Mouse (Mus musculus) midbrain, embryonic 14.5 days (tissue): Measurements from ENCODE around the gene Fkbp8. TPM values are rescaled to one million over a fixed set of nuclear protein-coding genes. Genes with fewer than 3 reads are reported as not detected.

Experiments
- ATAC-seq: fragments of 200-750 bp; cut with Nextera tagmentation; 2 replicates; pipeline ENCODE4 v1.8.0; 2017; ENCODE audit warnings: moderate number of reproducible peaks, moderate library complexity; ENCODE audit not compliant: low FRiP score, low TSS enrichment
- DNase-seq: peaks from one replicate; pipeline ENCODE4 v3.0.0-alpha.2; 2015
- H3K27ac ChIP-seq: fragments of 300-500 bp; sonication (generic); replicated peaks from 2 replicates; pipeline ENCODE4 v1.5.1; 2014; ENCODE audit warnings: mild to moderate bottlenecking, low read depth, low read length, moderate library complexity
- H3K27me3 ChIP-seq: fragments of 300-500 bp; sonication (generic); 2 replicates; pipeline ENCODE4 v1.6.1; 2014; ENCODE audit warnings: low read length, control low read depth, mixed read lengths; ENCODE audit not compliant: control insufficient read depth, insufficient read depth
- H3K36me3 ChIP-seq: fragments of 300-500 bp; sonication (generic); 2 replicates; pipeline ENCODE4 v1.6.1; 2014; ENCODE audit warnings: low read length, control low read depth; ENCODE audit not compliant: control insufficient read depth, insufficient read depth
- H3K4me1 ChIP-seq: fragments of 300-500 bp; sonication (generic); 2 replicates; pipeline ENCODE4 v1.6.1; 2014; ENCODE audit warnings: mild to moderate bottlenecking, antibody characterized with exemption, low read length, control low read depth; ENCODE audit not compliant: control insufficient read depth, insufficient read depth
- H3K4me2 ChIP-seq: fragments of 300-500 bp; sonication (generic); 2 replicates; pipeline ENCODE4 v1.6.1; 2014; ENCODE audit warnings: mild to moderate bottlenecking, low read length, moderate library complexity
- H3K4me3 ChIP-seq: fragments of 300-500 bp; sonication (generic); replicated peaks from 2 replicates; pipeline ENCODE4 v1.5.1; 2014; ENCODE audit warnings: low read depth, low read length
- H3K9ac ChIP-seq: fragments of 300-500 bp; sonication (generic); replicated peaks from 2 replicates; pipeline ENCODE4 v1.6.1; 2014; ENCODE audit warnings: mild to moderate bottlenecking, low read length, moderate library complexity
- H3K9me3 ChIP-seq: fragments of 300-500 bp; sonication (generic); 2 replicates; pipeline ENCODE4 v1.6.1; 2016; ENCODE audit warnings: low read length, control low read depth, mixed read lengths; ENCODE audit not compliant: control insufficient read depth
- WGBS: fragments of 180-500 bp; shearing (Covaris S2); extraction: QIAGEN DNeasy Blood & Tissue Kit; methylation state at CpG from one replicate; pipeline ENCODE4 v1.1.7; 2014; 5-methylcytosine and 5-hydroxymethylcytosine counted together
- polyA plus RNA-seq: library from polyadenylated mRNA; unstranded; fragments of >200 nt; fragmentation: Nextera tagmentation; extraction: Ambion mirVana; gene quantifications from 2 replicates; pipeline ENCODE4 v1.2.1, GENCODE M21; 2014

Fkbp8 gene
- polyA plus RNA-seq, 1 experiment from 2014 or later: 328 TPM

GRCm38 (mm10) chr8:70500386-70501301 lies 26.9 kb upstream of the Fkbp8 start:
- ATAC-seq (no peak), DNase-seq (no peak)
- no peaks in the 10 kb centered on the region; the same call in 1 of the 2 replicates for H3K9me3 ChIP-seq
- peak overlapping the region; percentile 21 for H3K4me2 ChIP-seq
- H3K9ac ChIP-seq: no peak overlapping the region
- H3K27me3 ChIP-seq: peaks cover 78% of the 10 kb centered on the region
- H3K4me1 ChIP-seq: peaks cover 6% of the 10 kb centered on the region; the same call in 1 of the 2 replicates
- H3K36me3 ChIP-seq: peaks cover 5% of the 10 kb centered on the region
- WGBS: 6% methylated on average over 39 of the region's 39 CpGs
- no peak overlapping the region for H3K27ac ChIP-seq
- H3K4me3 ChIP-seq: peak overlapping the region; percentile 12; the same call in 1 of the 2 replicates

DNA sequence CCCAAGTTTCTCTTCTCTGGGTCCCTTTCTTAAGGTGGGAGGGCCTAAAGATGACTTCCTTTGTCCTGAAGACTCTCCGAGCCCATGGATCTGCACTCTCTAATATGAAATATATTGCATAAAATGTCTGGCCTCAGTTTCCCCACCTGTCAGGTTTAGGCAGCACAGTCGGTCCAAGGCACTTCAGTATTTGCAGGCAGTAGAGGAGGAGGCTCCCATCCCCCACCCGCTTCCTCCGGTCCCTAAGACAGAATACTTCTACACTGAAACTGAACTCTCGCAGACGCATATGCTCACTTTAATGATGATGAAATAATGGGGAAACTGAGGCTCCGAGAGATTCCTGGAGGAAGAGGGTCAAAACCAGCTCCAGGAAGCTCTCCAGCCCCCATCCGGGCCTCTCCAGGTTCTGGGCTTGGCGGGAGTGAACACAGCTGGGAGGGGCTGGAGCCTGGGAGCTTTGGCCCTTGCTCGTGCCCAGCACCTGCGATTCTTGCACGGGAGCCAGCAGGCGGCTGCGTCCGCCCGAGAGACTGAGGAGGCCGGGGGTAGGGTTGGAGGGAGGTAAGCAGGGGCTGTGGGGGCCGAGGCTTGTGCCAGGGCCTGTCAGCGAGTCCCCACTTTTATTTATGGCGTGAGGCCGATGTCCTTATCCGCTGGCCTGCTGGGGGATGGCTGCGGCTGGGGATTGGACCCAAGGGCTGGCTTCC lies 25.5 kb upstream of the Fkbp8 start:
- H3K4me3 ChIP-seq: no peak overlapping the region
- ATAC-seq: no peak
- H3K27ac ChIP-seq: no peak overlapping the region
- WGBS: 12% methylated on average over 23 of the region's 23 CpGs
- no peak overlapping the region for H3K9ac ChIP-seq
- peaks cover 10% of the 10 kb centered on the region; the same call in 1 of the 2 replicates for H3K4me1 ChIP-seq
- no peaks in the 10 kb centered on the region; the same call in 1 of the 2 replicates for H3K9me3 ChIP-seq
- peaks cover 7% of the 10 kb centered on the region for H3K36me3 ChIP-seq
- no peak overlapping the region for H3K4me2 ChIP-seq
- H3K27me3 ChIP-seq: peaks cover 65% of the 10 kb centered on the region
- DNase-seq: no peak

DNA sequence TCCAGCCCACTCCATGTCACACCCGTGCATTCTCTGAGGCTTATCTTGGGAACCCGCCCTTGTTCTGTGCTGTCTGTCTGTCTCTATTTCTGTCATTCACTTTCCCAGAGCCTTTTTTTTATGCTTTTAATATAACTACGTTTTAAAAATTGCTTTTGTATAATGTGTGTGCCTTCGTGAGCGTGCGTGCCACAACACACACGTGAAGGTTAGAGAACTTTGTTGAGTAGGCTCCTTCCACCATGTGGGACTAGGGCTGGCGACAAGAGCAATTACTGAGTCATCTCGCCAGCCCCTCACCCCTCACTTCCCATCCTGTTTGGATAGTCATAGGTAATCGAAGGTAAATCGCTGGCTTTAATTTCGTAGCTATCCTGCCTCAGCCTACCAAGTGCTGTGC lies 25.0 kb upstream of the Fkbp8 start:
- Histone ChIP-seq H3K9me3 (no peaks in the 10 kb centered on the region; the same call in 1 of the 2 replicates), H3K27me3 (peaks cover 59% of the 10 kb centered on the region), H3K4me2 (no peak overlapping the region), H3K9ac (no peak overlapping the region), H3K4me1 (peaks cover 10% of the 10 kb centered on the region; the same call in 1 of the 2 replicates), H3K36me3 (peaks cover 13% of the 10 kb centered on the region), H3K27ac (no peak overlapping the region), H3K4me3 (no peak overlapping the region; the same call in 1 of the 2 replicates)
- ATAC-seq (no peak), DNase-seq (no peak)
- WGBS: 40% methylated on average over 12 of the region's 12 CpGs

DNA sequence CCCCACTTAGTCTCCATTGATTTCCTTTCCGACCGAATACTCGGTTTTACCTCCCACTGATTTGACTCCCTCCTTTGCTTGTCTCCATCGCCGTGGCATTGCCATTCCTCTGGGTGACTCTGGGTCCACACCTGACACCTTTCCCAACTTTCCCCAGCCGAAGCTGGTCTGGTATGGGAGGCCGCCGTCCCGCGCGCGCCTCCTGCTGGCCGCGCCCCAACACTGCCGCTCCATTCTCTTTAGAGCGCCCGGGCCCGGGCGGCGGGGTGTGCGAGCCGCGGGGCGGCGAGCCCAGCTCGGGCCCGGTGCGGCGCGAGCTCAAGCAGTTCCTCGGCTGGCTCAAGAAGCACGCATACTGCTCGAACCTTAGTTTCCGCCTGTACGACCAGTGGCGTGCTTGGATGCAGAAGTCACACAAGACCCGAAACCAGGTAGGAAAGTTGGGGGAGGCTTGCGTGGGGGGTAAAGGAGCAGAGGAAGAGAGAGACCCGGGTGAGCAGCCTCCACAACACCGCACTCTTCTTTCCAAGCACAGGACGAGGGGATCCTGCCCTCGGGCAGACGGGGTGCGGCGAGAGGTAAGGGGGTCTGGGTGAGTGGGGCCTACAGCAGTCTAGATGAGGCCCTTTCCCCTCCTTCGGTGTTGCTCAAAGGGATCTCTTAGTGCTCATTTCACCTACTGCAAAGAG lies 24.3 kb upstream of the Fkbp8 start:
- 0 out of 2 replicates have a peak overlapping the region, but pooled peaks have one; percentile 21 for H3K9ac ChIP-seq
- peaks cover 58% of the 10 kb centered on the region for H3K27me3 ChIP-seq
- WGBS: 11% methylated on average over 46 of the region's 46 CpGs
- H3K4me3 ChIP-seq: no peak overlapping the region
- DNase-seq (peak; percentile 79), ATAC-seq (no peak)
- H3K4me1 ChIP-seq: peaks cover 10% of the 10 kb centered on the region; the same call in 1 of the 2 replicates
- no peak overlapping the region for H3K27ac ChIP-seq
- H3K4me2 ChIP-seq: no peak overlapping the region
- peaks cover 19% of the 10 kb centered on the region for H3K36me3 ChIP-seq
- H3K9me3 ChIP-seq: no peaks in the 10 kb centered on the region; the same call in 1 of the 2 replicates

DNA sequence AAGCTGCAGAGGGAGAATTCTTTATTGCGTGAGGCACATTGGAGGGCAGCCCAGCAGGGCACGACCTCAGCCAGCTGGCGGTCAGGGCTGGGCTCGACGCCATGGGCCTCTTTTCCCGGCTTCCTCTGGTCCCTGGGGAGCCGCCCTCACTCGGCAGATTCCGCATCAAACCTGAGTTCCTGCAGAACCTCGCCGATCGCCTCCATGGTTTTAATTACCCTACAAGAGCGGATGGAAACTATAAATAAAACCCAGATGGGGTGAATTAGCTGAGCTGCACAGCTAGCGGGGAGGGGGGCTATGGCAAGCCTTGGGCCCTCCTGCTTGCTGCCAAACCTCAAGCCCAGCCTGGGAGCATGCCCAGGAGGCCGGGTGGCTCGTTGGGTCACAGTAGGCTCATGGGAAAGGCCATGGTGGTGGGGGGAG lies 23.2 kb upstream of the Fkbp8 start:
- ATAC-seq: no peak
- H3K4me1 ChIP-seq: peaks cover 17% of the 10 kb centered on the region
- no peak overlapping the region for H3K27ac ChIP-seq
- no peak overlapping the region for H3K9ac ChIP-seq
- H3K4me3 ChIP-seq: no peak overlapping the region
- H3K4me2 ChIP-seq: no peak overlapping the region
- 66% methylated on average over 16 of the region's 16 CpGs for WGBS
- peaks cover 49% of the 10 kb centered on the region for H3K27me3 ChIP-seq
- no peak for DNase-seq
- no peaks in the 10 kb centered on the region; the same call in 1 of the 2 replicates for H3K9me3 ChIP-seq
- H3K36me3 ChIP-seq: peaks cover 26% of the 10 kb centered on the region

DNA sequence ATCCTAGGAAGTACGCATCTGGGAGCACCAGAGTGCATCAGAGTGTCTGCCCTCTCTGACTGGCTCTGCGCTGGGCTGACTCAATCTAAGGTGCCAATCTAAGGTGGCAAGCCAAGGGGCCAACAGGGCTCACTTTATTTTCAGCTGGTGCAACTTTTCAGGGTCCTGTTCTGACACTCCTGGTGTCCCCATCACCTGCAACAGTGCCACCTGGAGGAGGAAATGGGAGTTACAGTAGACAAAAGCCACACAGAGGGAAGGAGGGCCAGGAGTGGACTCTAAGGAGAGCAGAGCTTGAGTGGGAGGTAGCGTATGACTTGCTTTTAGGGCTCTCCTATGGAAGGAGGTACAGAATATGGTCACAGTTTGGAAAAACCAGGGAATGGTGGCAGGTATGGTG lies 22.7 kb upstream of the Fkbp8 start:
- Histone ChIP-seq H3K9me3 (no peaks in the 10 kb centered on the region; the same call in 1 of the 2 replicates), H3K4me2 (peak overlapping the region; percentile 86; the same call in 1 of the 2 replicates), H3K36me3 (peaks cover 26% of the 10 kb centered on the region), H3K27me3 (peaks cover 44% of the 10 kb centered on the region), H3K27ac (0 out of 2 replicates have a peak overlapping the region, but pooled peaks have one; percentile 20), H3K4me1 (peaks cover 21% of the 10 kb centered on the region), H3K4me3 (no peak overlapping the region), H3K9ac (no peak overlapping the region)
- WGBS: 75% methylated on average over 3 of the region's 3 CpGs
- ATAC-seq (no peak), DNase-seq (peak; percentile 86)

DNA sequence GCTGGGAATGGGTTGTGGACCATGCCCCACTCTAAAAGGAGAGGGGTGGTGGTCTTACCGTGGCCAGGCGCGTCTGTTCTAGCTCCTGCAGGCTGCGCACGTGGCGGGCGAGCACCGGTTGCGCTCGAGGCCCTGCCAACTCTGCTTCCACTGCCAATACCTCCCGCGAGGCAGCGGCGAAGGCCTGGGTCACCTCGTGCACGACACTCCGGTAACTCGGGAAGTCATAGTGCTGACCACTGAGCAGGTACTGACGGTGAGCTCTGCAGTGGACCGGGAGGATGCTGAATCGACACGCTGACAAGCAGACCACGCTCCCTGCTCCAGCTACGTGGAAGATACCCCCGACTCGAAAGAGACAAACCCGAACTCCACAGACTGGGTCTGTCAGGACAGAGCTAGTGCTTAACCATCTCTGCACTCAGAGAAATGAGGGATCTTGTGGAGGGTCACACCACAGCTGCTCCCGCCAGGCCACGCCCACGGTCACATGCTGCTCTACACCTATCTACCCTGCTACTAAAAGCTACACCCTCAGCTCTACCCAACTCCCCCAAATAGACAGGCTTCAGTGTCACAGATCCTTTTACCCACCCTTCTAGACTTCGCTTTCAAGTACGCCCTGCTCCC lies 21.7 kb upstream of the Fkbp8 start:
- ATAC-seq (peak; percentile 14), DNase-seq (no peak)
- H3K4me3 ChIP-seq: peak overlapping the region; percentile 68
- H3K9ac ChIP-seq: peak overlapping the region; percentile 87
- peaks cover 21% of the 10 kb centered on the region for H3K4me1 ChIP-seq
- peaks cover 34% of the 10 kb centered on the region for H3K27me3 ChIP-seq
- H3K4me2 ChIP-seq: peak overlapping the region; percentile 86
- peaks cover 26% of the 10 kb centered on the region for H3K36me3 ChIP-seq
- 45% methylated on average over 32 of the region's 32 CpGs for WGBS
- no peaks in the 10 kb centered on the region; the same call in 1 of the 2 replicates for H3K9me3 ChIP-seq
- H3K27ac ChIP-seq: peak overlapping the region; percentile 90
